Mouse (Mus musculus) limb, embryonic 13.5 days (tissue): ENCODE measurements around the gene Taok3. TPM values are rescaled to one million over a fixed set of nuclear protein-coding genes. Genes with fewer than 3 reads are reported as not detected.
A peak's percentile ranks its signal among the peaks of the same experiment; 100 is the strongest.

Source experiments
- ATAC-seq: fragments of 200-750 bp; cut with Nextera tagmentation; 2 replicates; pipeline ENCODE4 v1.8.0; 2017; ENCODE audit warnings: low read depth, moderate number of reproducible peaks, moderate TSS enrichment; ENCODE audit not compliant: low FRiP score
- H3K27ac ChIP-seq: fragments of 300-500 bp; sonication (generic); 2 replicates; pipeline ENCODE4 v1.5.1; 2015; ENCODE audit warnings: inconsistent platforms, mild to moderate bottlenecking, moderate library complexity
- H3K27me3 ChIP-seq: fragments of 300-500 bp; sonication (generic); 2 replicates; pipeline ENCODE4 v1.6.1; 2015; ENCODE audit warnings: mild to moderate bottlenecking, inconsistent platforms
- H3K36me3 ChIP-seq: fragments of 300-500 bp; sonication (generic); 2 replicates; pipeline ENCODE4 v1.6.1; 2015; ENCODE audit warnings: inconsistent platforms, mild to moderate bottlenecking, moderate library complexity
- H3K4me1 ChIP-seq: fragments of 300-500 bp; sonication (generic); 2 replicates; pipeline ENCODE4 v1.6.1; 2015; ENCODE audit warnings: inconsistent platforms
- H3K4me2 ChIP-seq: fragments of 300-500 bp; sonication (generic); replicated peaks from 2 replicates; pipeline ENCODE4 v1.6.1; 2015; ENCODE audit warnings: inconsistent platforms, mild to moderate bottlenecking, moderate library complexity
- H3K4me3 ChIP-seq: fragments of 300-500 bp; sonication (generic); 2 replicates; pipeline ENCODE4 v1.5.1; 2015; ENCODE audit warnings: moderate library complexity, mild to moderate bottlenecking, inconsistent platforms
- H3K9ac ChIP-seq: fragments of 300-500 bp; sonication (generic); 2 replicates; pipeline ENCODE4 v1.6.1; 2015; ENCODE audit warnings: mild to moderate bottlenecking, inconsistent platforms
- H3K9me3 ChIP-seq: fragments of 300-500 bp; sonication (generic); 2 replicates; pipeline ENCODE4 v1.6.1; 2016; ENCODE audit warnings: inconsistent platforms
- WGBS: fragments of 180-500 bp; shearing (Covaris S2); methylation state at CpG from one replicate; pipeline ENCODE4 v1.1.7; 2015; 5-methylcytosine and 5-hydroxymethylcytosine counted together
- polyA plus RNA-seq: library from polyadenylated mRNA; unstranded; fragments of >200 nt; fragmentation: Nextera tagmentation; extraction: Ambion mirVana; gene quantifications from 2 replicates; pipeline ENCODE4 v1.2.1, GENCODE M21; 2015

The Taok3 gene
- polyA plus RNA-seq, 1 experiment from 2014 or later: 11.9 TPM

GRCm38 (mm10) chr5:117135869-117136268 is 15.9 kb downstream of the Taok3 start:
- no peak overlapping the region for H3K9ac ChIP-seq
- no peaks in the 10 kb centered on the region for H3K9me3 ChIP-seq
- WGBS: 14% methylated on average over 9 of the region's 9 CpGs
- peaks cover 12% of the 10 kb centered on the region for H3K4me1 ChIP-seq
- H3K27ac ChIP-seq: no peak overlapping the region
- H3K27me3 ChIP-seq: no peaks in the 10 kb centered on the region
- peak overlapping the region; percentile 34 for H3K4me2 ChIP-seq
- H3K4me3 ChIP-seq: no peak overlapping the region
- H3K36me3 ChIP-seq: no peaks in the 10 kb centered on the region
- no peak; the same call in 1 of the 2 replicates for ATAC-seq

- H3K36me3 ChIP-seq: no peaks in the 10 kb centered on the region
- no peak for ATAC-seq
- WGBS: 81% methylated on average over 5 of the region's 5 CpGs
Measured at GRCm38 (mm10) chr5:117136570-117136969, 16.6 kb downstream of the Taok3 start.

GRCm38 (mm10) chr5:117137011-117137410 is 17.1 kb downstream of the Taok3 start:
- Histone ChIP-seq H3K4me2 (no peak overlapping the region), H3K4me1 (peaks cover 12% of the 10 kb centered on the region), H3K27ac (no peak overlapping the region), H3K9me3 (no peaks in the 10 kb centered on the region), H3K36me3 (no peaks in the 10 kb centered on the region), H3K4me3 (no peak overlapping the region), H3K27me3 (no peaks in the 10 kb centered on the region), H3K9ac (no peak overlapping the region)
- no peak for ATAC-seq
- 47% methylated on average over 10 of the region's 10 CpGs for WGBS

More at GRCm38 (mm10) chr5:117136570-117136969, 16.6 kb downstream of the Taok3 start:
- Histone ChIP-seq H3K4me3 (no peak overlapping the region), H3K27me3 (no peaks in the 10 kb centered on the region), H3K4me2 (no peak overlapping the region), H3K9me3 (no peaks in the 10 kb centered on the region), H3K27ac (no peak overlapping the region), H3K9ac (no peak overlapping the region), H3K4me1 (peaks cover 12% of the 10 kb centered on the region)

GRCm38 (mm10) chr5:117137594-117137993 is 17.7 kb downstream of the Taok3 start:
- H3K36me3 ChIP-seq: no peaks in the 10 kb centered on the region
- H3K4me3 ChIP-seq: no peak overlapping the region
- no peaks in the 10 kb centered on the region for H3K9me3 ChIP-seq
- ATAC-seq: no peak
- H3K4me1 ChIP-seq: peaks cover 12% of the 10 kb centered on the region
- H3K4me2 ChIP-seq: no peak overlapping the region
- no peaks in the 10 kb centered on the region for H3K27me3 ChIP-seq
- H3K9ac ChIP-seq: no peak overlapping the region
- H3K27ac ChIP-seq: no peak overlapping the region
- WGBS: 81% methylated on average over 8 of the region's 8 CpGs

- H3K4me1 ChIP-seq: peaks cover 12% of the 10 kb centered on the region
- H3K27ac ChIP-seq: no peak overlapping the region
- no peak for ATAC-seq
- no peak overlapping the region for H3K4me2 ChIP-seq
- no peaks in the 10 kb centered on the region for H3K9me3 ChIP-seq
- WGBS: 75% methylated on average over 11 of the region's 11 CpGs
- no peaks in the 10 kb centered on the region for H3K36me3 ChIP-seq
- no peaks in the 10 kb centered on the region for H3K27me3 ChIP-seq
- H3K9ac ChIP-seq: no peak overlapping the region
- no peak overlapping the region for H3K4me3 ChIP-seq
Measured at GRCm38 (mm10) chr5:117138295-117138988, 18.5 kb downstream of the Taok3 start.

- H3K36me3 ChIP-seq: no peaks in the 10 kb centered on the region
- no peak overlapping the region for H3K9ac ChIP-seq
- 75% methylated on average over 8 of the region's 8 CpGs for WGBS
- H3K27ac ChIP-seq: no peak overlapping the region
- H3K4me3 ChIP-seq: no peak overlapping the region
- ATAC-seq: no peak
- H3K9me3 ChIP-seq: no peaks in the 10 kb centered on the region
- H3K4me2 ChIP-seq: no peak overlapping the region
- peaks cover 12% of the 10 kb centered on the region for H3K4me1 ChIP-seq
- H3K27me3 ChIP-seq: no peaks in the 10 kb centered on the region
Measured at GRCm38 (mm10) chr5:117139822-117140221, 19.9 kb downstream of the Taok3 start.

DNA sequence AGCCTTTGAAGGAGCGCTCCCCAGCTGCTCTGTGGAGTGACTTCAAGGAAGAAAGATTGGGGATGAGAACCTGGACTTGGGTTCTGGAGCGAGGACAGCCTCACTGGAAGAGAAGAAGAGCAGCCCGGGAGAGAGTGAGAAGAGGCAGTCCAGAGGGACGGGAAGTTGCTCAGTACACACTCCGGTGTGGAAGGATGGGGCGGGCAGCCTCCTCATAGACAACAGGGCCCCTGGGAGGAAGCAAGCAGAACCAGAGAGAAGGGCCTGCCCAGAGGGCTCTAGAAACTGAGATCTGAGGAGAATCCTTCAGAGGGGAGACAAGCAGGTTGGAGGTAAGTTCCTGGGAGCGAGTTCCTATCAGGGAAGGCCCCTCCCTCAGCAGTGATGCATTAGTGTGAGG is 20.4 kb downstream of the Taok3 start:
- no peak overlapping the region for H3K4me2 ChIP-seq
- no peaks in the 10 kb centered on the region for H3K36me3 ChIP-seq
- no peak overlapping the region for H3K9ac ChIP-seq
- H3K27ac ChIP-seq: no peak overlapping the region
- no peak overlapping the region for H3K4me3 ChIP-seq
- no peak for ATAC-seq
- 72% methylated on average over 7 of the region's 7 CpGs for WGBS
- no peaks in the 10 kb centered on the region for H3K9me3 ChIP-seq
- H3K4me1 ChIP-seq: peaks cover 7% of the 10 kb centered on the region
- H3K27me3 ChIP-seq: no peaks in the 10 kb centered on the region

DNA sequence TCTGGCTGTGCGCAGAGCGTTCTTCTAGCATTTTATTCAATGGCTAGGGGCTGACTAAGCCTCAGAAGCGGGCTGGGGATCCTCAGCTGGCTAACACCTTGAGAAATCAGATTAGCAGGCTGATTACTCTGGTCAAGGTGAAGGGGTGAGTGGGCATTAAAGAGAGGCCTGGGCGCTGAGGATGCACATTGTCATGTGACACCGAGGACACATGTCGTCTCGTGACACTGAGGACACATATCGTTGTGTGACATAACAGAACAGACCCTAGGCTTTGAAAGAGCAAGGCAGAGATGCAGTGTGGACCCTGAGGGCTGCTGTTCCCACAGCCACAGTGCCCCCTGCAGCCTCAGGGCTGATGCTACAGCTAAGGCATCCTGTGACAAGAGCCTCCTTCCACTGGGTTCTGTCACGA is 23.8 kb downstream of the Taok3 start:
- H3K27ac ChIP-seq: no peak overlapping the region
- 62% methylated on average over 9 of the region's 9 CpGs for WGBS
- ATAC-seq: no peak

DNA sequence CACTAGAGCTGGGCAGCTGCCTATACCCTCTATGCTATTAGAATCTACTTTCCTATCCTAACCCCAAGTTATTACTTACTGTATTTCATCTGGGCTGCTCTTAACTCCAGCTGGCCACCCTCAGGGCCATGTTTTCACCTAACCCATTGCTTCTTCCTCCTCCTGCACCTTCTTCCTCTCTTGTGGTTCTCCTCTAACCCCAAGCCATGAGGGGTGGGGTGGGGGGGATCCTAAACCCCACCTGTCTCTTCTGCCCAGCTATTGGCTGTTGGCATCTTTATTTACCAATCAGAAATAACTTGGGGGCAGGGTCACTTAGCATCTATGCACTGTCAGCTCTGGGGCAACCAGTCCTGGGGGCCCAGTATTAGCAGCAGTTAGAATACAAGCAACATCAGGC is 26.2 kb downstream of the Taok3 start:
- Histone ChIP-seq H3K27ac (no peak overlapping the region), H3K4me2 (no peak overlapping the region), H3K4me1 (no peaks in the 10 kb centered on the region), H3K27me3 (no peaks in the 10 kb centered on the region), H3K4me3 (no peak overlapping the region), H3K9me3 (peaks cover 6% of the 10 kb centered on the region; the same call in 1 of the 2 replicates), H3K36me3 (no peaks in the 10 kb centered on the region), H3K9ac (no peak overlapping the region)
- no peak for ATAC-seq

More for the DNA sequence above, 23.8 kb downstream of the Taok3 start:
- Histone ChIP-seq H3K4me3 (no peak overlapping the region), H3K36me3 (no peaks in the 10 kb centered on the region), H3K9me3 (peaks cover 6% of the 10 kb centered on the region; the same call in 1 of the 2 replicates), H3K4me1 (no peaks in the 10 kb centered on the region), H3K27me3 (no peaks in the 10 kb centered on the region), H3K9ac (no peak overlapping the region), H3K4me2 (no peak overlapping the region)

- Histone ChIP-seq H3K4me3 (no peak overlapping the region), H3K27me3 (no peaks in the 10 kb centered on the region), H3K4me2 (no peak overlapping the region), H3K36me3 (no peaks in the 10 kb centered on the region), H3K9me3 (peaks cover 6% of the 10 kb centered on the region; the same call in 1 of the 2 replicates), H3K9ac (no peak overlapping the region), H3K27ac (no peak overlapping the region), H3K4me1 (no peaks in the 10 kb centered on the region)
- no peak for ATAC-seq
- WGBS: 90% methylated on average over 16 of the region's 16 CpGs
Measured at GRCm38 (mm10) chr5:117147187-117148095, 27.5 kb downstream of the Taok3 start.

GRCm38 (mm10) chr5:117149054-117149942 is 29.4 kb downstream of the Taok3 start:
- no peak for ATAC-seq

More at GRCm38 (mm10) chr5:117149054-117149942, 29.4 kb downstream of the Taok3 start:
- Histone ChIP-seq H3K4me1 (no peaks in the 10 kb centered on the region), H3K4me2 (no peak overlapping the region), H3K27ac (no peak overlapping the region), H3K27me3 (no peaks in the 10 kb centered on the region), H3K9me3 (peaks cover 6% of the 10 kb centered on the region; the same call in 1 of the 2 replicates), H3K4me3 (no peak overlapping the region), H3K36me3 (no peaks in the 10 kb centered on the region), H3K9ac (no peak overlapping the region)
- WGBS: 71% methylated on average over 16 of the region's 16 CpGs
